Mouse (Mus musculus): Measurements from ENCODE around the gene Crybb2.

GRCm38 (mm10) chr5:113026706-113027105 lies 43.2 kb downstream of the Crybb2 start:
- no peak for TF ChIP-seq CTCF (IDR thresholded peaks at IDR 0.05)
- TF ChIP-seq POLR2A (IDR thresholded peaks at IDR 0.05; ENCODE audit: insufficient read depth, low read depth, low read length): no peak
- no peak for TF ChIP-seq EP300 (IDR thresholded peaks at IDR 0.05; ENCODE audit: insufficient read depth, low read depth, low read length)

All from heart, adult 2 months (tissue).